Mouse (Mus musculus) embryonic facial prominence, embryonic 10.5 days (tissue): ENCODE measurements around the gene Wdr48. TPM values are rescaled to one million over a fixed set of nuclear protein-coding genes. Genes with fewer than 3 reads are reported as not detected.

Source experiments
- DNase-seq: peaks from one replicate; pipeline ENCODE4 v3.0.0-alpha.2; 2017; ENCODE audit warnings: low spot score
- H3K27ac ChIP-seq: fragments of 300-500 bp; sonication (generic); replicated peaks from 2 replicates; pipeline ENCODE4 v1.5.1; 2016; ENCODE audit warnings: mild to moderate bottlenecking
- H3K27me3 ChIP-seq: fragments of 300-500 bp; sonication (generic); replicated peaks from 2 replicates; pipeline ENCODE4 v1.6.1; 2016; ENCODE audit warnings: low read depth, mild to moderate bottlenecking; ENCODE audit not compliant: poor library complexity, severe bottlenecking
- H3K36me3 ChIP-seq: fragments of 300-500 bp; sonication (generic); replicated peaks from 2 replicates; pipeline ENCODE4 v1.6.1; 2016; ENCODE audit warnings: mild to moderate bottlenecking, moderate library complexity
- H3K4me1 ChIP-seq: fragments of 300-500 bp; sonication (generic); 2 replicates; pipeline ENCODE4 v1.6.1; 2016
- H3K4me3 ChIP-seq: fragments of 300-500 bp; sonication (generic); 2 replicates; pipeline ENCODE4 v1.5.1; 2016; ENCODE audit warnings: mild to moderate bottlenecking, moderate library complexity
- H3K9me3 ChIP-seq: fragments of 300-500 bp; sonication (generic); 2 replicates; pipeline ENCODE4 v1.6.1; 2016; ENCODE audit warnings: mild to moderate bottlenecking
- WGBS: fragments of 180-500 bp; shearing (Covaris S2); methylation state at CpG from one replicate; pipeline ENCODE4 v1.1.7; 2016; 5-methylcytosine and 5-hydroxymethylcytosine counted together
- polyA plus RNA-seq: library from polyadenylated mRNA; unstranded; fragments of >200 nt; fragmentation: Nextera tagmentation; extraction: Ambion mirVana; gene quantifications from 2 replicates; pipeline ENCODE4 v1.2.1, GENCODE M21; 2016

Gene Wdr48
- polyA plus RNA-seq, 1 experiment from 2014 or later = 71.3 TPM

- peaks cover 13% of the 10 kb centered on the region for H3K4me1 ChIP-seq
- WGBS = 9% methylated on average over 21 of the region's 21 CpGs
- H3K27ac ChIP-seq = peak overlapping the region; percentile 60; the same call in 1 of the 2 replicates
- no peaks in the 10 kb centered on the region for H3K36me3 ChIP-seq
- H3K9me3 ChIP-seq = no peaks in the 10 kb centered on the region
- peak; percentile 89 for DNase-seq
- H3K27me3 ChIP-seq = peaks cover 26% of the 10 kb centered on the region
- H3K4me3 ChIP-seq = peak overlapping the region; percentile 43
Observed at GRCm38 (mm10) chr9:119962987-119963667, 68.4 kb downstream of the Wdr48 start.

GRCm38 (mm10) chr9:119964206-119964605 is 69.5 kb downstream of the Wdr48 start:
- no peak overlapping the region for H3K4me3 ChIP-seq
- H3K27ac ChIP-seq = no peak overlapping the region
- peaks cover 26% of the 10 kb centered on the region for H3K27me3 ChIP-seq
- DNase-seq = no peak
- peaks cover 13% of the 10 kb centered on the region for H3K4me1 ChIP-seq
- WGBS = 73% methylated on average over 3 of the region's 3 CpGs
- no peaks in the 10 kb centered on the region for H3K36me3 ChIP-seq
- H3K9me3 ChIP-seq = no peaks in the 10 kb centered on the region

DNA sequence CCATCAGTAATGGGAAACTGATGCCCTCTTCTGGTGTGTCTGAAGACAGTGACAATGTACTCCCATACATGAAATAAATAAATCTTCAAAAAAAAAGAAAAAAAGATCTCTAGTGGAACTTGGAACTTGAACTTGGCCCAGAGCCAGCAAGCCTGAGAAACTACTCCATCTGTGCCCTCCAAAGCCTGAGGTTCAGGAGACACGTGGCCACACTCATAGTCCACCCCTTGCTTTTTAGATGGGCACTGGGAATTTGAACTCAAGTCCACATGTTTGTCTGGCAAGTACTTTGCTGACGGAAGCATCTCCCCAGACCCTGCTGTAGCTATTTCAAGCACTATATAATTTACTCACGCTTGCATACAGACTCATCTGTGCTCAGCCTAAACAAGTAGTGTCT is 70.5 kb downstream of the Wdr48 start:
- H3K4me3 ChIP-seq = no peak overlapping the region
- WGBS = 83% methylated on average over 3 of the region's 3 CpGs
- H3K36me3 ChIP-seq = no peaks in the 10 kb centered on the region
- peaks cover 26% of the 10 kb centered on the region for H3K27me3 ChIP-seq
- no peak for DNase-seq
- no peaks in the 10 kb centered on the region for H3K9me3 ChIP-seq
- no peak overlapping the region for H3K27ac ChIP-seq
- peaks cover 16% of the 10 kb centered on the region for H3K4me1 ChIP-seq

DNA sequence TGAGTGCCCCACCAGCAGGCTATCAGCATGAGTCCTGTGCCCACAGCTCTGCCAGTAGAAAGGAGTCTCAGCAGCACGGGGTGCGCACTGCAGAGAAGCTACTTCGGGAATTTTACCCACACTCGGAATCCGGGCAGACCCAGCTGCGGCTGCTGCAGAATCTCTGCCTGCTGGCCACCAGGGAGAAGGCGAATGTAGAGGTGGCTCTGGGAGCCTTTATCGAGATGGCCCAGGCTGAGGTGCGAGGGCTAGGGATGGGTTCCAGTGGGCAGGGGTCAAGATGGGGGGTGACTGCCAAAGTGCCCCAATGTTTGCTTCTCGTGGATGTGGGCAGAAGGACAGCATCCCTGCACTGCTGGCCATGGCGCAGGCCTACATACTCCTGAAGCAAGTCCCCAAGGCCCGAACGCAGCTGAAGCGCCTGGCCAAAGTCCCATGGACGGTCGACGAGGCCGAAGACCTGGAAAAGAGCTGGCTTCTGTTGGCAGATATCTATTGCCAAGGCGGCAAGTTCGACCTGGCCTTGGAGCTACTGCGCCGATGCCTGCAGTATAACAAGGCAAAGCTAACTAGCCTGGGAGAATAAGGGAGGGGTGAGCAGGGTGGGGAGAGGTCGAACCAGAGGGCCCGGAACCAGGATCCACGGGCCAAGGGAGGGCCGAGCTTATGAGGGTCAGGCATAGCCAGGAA is 71.7 kb downstream of the Wdr48 start:
- no peak for DNase-seq
- WGBS = 87% methylated on average over 26 of the region's 26 CpGs
- peaks cover 2% of the 10 kb centered on the region; the same call in 1 of the 2 replicates for H3K36me3 ChIP-seq

GRCm38 (mm10) chr9:119969811-119970210 is 75.1 kb downstream of the Wdr48 start:
- no peak overlapping the region for H3K4me3 ChIP-seq
- no peak overlapping the region for H3K27ac ChIP-seq
- H3K36me3 ChIP-seq = peaks cover 36% of the 10 kb centered on the region
- DNase-seq = no peak
- H3K4me1 ChIP-seq = peaks cover 18% of the 10 kb centered on the region
- WGBS = 85% methylated on average over 7 of the region's 7 CpGs
- H3K9me3 ChIP-seq = no peaks in the 10 kb centered on the region
- no peaks in the 10 kb centered on the region for H3K27me3 ChIP-seq

More for the DNA sequence above, 71.7 kb downstream of the Wdr48 start:
- no peak overlapping the region; the same call in 1 of the 2 replicates for H3K27ac ChIP-seq
- H3K27me3 ChIP-seq = peaks cover 20% of the 10 kb centered on the region
- no peak overlapping the region for H3K4me3 ChIP-seq
- H3K4me1 ChIP-seq = peaks cover 28% of the 10 kb centered on the region
- H3K9me3 ChIP-seq = no peaks in the 10 kb centered on the region

DNA sequence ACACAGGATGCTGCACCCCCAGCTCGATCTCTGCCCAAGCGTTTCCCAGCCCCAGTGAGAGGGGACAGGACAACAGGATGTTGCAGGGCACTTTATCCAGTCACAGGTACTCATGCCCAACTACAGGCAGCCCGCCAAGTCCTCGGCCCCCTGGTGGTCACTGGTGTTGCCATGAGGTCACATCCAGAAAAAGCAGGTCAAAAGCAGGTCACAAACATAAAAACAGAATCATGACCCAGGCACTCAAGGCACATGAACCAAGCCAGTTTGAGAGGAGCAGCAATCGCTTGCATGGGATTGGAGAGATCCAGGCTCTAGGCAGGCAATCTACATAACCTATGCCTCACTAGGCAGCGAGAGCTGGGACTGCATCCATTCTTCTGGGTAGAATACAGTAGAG is 75.5 kb downstream of the Wdr48 start:
- no peaks in the 10 kb centered on the region for H3K27me3 ChIP-seq
- DNase-seq = peak; percentile 65
- H3K27ac ChIP-seq = no peak overlapping the region; the same call in 1 of the 2 replicates

DNA sequence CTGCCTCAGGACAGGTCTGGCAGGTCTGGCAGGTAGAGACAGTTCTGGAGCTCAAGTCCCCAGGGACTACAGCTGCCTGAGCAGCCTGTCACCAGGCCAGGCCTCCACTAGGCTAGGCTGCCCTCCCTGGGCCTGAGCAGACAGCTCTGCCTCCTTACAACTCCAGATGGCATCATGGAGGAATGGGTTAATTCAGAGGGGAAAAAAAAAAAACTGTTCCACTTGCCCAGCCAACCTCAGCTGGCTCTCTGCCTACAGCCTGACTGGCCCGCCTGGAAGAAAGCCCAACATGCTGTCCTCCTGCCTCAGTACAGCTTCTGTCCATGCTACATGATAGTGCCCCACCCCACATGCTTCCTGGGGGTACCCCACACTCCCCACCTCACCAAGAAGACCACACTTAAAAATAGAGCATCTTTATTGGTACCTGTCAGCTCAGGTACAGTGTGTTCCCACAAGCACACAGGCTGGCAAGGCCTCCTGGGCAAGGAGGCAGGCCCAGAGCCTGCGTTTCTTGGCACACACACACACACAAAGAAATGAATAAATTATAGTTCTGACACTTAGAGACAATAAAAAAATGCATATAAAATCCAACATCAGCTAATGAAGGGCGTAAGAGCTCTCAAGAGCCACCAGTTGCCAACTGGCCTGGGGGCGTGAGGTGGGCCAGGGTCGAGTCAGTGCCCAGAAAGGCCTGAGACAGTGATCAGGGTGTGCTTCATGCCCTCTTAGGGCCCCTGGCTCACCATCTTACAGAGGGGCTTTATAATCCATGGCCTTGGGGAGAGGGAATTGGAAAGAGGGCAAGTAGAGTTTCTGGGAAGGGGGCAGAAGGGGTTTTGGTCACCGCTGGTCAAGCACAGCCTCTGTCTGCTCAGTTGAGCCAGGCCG is 76.3 kb downstream of the Wdr48 start:
- Histone ChIP-seq H3K4me1 (peaks cover 18% of the 10 kb centered on the region), H3K27ac (no peak overlapping the region; the same call in 1 of the 2 replicates), H3K9me3 (no peaks in the 10 kb centered on the region), H3K36me3 (peaks cover 43% of the 10 kb centered on the region), H3K27me3 (no peaks in the 10 kb centered on the region), H3K4me3 (no peak overlapping the region)
- 87% methylated on average over 7 of the region's 7 CpGs for WGBS
- no peak for DNase-seq

More for the DNA sequence above, 75.5 kb downstream of the Wdr48 start:
- WGBS = 48% methylated on average over 6 of the region's 6 CpGs
- no peak overlapping the region for H3K4me3 ChIP-seq
- H3K4me1 ChIP-seq = peaks cover 18% of the 10 kb centered on the region
- peaks cover 40% of the 10 kb centered on the region for H3K36me3 ChIP-seq
- no peaks in the 10 kb centered on the region for H3K9me3 ChIP-seq

DNA sequence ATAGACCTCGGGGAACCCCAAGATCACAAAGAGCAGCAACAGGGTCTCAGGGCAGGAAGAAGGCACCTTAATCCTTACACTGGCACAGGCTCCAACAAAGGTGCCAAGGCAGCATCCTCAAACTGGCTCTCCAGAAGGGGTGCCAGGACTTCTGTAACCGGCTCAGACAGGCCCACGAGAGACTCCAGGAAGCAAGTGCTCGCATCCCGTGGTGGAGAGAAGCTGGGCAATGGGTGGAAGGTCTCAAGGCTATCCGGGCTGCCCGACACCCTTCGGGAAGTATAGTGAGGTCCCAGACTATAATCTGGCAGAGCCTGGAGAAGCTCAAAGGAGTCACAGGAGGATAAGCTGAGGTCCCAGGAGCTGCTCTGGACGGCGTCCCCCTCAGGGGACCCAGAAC is 77.5 kb downstream of the Wdr48 start:
- no peaks in the 10 kb centered on the region for H3K9me3 ChIP-seq
- no peaks in the 10 kb centered on the region for H3K27me3 ChIP-seq
- no peak overlapping the region for H3K27ac ChIP-seq
- 93% methylated on average over 10 of the region's 10 CpGs for WGBS
- H3K36me3 ChIP-seq = peaks cover 49% of the 10 kb centered on the region
- H3K4me1 ChIP-seq = peaks cover 26% of the 10 kb centered on the region
- DNase-seq = no peak
- no peak overlapping the region for H3K4me3 ChIP-seq

DNA sequence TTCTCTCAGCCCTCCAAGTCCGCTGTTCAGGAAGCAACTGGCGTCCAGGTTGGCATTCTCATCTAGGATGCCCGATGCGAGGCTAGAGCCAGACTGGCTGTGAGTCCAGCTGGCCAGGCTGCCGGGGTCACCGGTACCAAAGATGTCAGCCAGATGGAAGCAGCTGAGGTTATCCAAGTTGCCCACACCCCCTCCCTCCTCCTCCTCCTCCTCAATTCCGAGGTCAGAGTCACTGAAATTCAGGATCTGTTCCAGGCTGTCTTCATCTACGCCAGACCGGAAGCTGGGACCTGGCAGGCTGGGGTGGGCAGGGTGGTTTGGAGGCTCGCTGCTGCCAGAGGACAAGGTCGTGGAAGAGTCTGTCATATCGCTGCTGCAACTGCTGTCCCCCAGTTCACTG is 77.9 kb downstream of the Wdr48 start:
- H3K27ac ChIP-seq = no peak overlapping the region
- peaks cover 49% of the 10 kb centered on the region for H3K36me3 ChIP-seq
- WGBS = 88% methylated on average over 12 of the region's 12 CpGs
- H3K4me3 ChIP-seq = no peak overlapping the region
- H3K27me3 ChIP-seq = no peaks in the 10 kb centered on the region
- DNase-seq = no peak
- H3K9me3 ChIP-seq = no peaks in the 10 kb centered on the region
- peaks cover 30% of the 10 kb centered on the region for H3K4me1 ChIP-seq

DNA sequence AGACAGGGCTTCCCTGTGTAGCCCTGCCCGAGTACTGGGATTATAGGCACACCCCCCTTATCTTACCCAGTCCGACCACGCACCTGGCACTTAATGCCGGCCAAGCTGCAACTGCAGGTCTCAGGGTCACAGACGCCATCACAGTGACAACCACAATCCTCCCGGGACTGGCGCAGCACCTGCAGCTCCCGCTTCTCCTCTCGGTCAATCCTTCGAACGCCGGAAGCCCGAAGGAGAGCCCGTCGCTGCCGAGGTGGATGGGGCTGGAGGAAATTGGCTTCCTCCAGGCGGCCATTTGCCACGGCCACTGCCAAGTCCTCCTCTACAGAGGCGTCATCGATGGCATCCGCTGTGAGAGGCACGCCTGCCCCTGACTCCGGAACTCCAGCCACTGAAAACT is 78.6 kb downstream of the Wdr48 start:
- Histone ChIP-seq H3K36me3 (peaks cover 49% of the 10 kb centered on the region), H3K4me3 (no peak overlapping the region), H3K4me1 (peaks cover 37% of the 10 kb centered on the region), H3K27me3 (no peaks in the 10 kb centered on the region), H3K27ac (no peak overlapping the region), H3K9me3 (no peaks in the 10 kb centered on the region)
- no peak for DNase-seq
- 95% methylated on average over 23 of the region's 23 CpGs for WGBS

DNA sequence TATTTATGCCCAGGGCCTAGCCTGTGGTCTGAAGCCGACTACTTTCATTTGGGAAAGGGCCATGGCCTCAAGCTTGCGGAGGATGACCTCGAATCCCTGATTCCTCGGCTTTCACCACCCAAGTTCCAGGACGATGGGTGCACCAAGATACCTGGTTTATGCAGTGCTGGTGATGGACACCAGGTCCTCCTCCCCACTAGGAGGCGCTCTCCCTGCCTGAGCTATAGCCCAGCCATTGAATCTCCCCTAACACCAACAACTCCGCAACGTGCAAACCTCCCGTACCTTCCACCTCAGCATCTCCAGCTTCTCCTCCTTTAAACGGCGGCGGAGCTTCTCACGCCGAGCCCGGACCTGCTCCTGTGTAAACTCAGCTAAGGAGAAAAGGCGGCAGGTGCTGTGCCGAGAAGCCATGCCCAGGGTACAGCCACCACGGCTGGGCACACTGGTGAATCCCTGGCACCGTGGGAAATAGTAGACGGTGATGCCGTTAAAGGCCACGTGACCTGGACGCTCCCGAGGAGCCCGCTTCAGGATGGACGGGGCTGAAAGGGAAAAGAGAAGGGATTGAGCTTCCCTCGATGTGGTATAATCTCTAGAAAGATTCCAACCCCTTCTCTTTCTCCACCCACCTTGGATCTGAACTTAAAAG is 79.3 kb downstream of the Wdr48 start:
- Histone ChIP-seq H3K27me3 (no peaks in the 10 kb centered on the region), H3K27ac (no peak overlapping the region), H3K4me1 (peaks cover 44% of the 10 kb centered on the region), H3K4me3 (no peak overlapping the region), H3K9me3 (no peaks in the 10 kb centered on the region), H3K36me3 (peaks cover 49% of the 10 kb centered on the region)
- DNase-seq = peak; percentile 26
- 92% methylated on average over 27 of the region's 27 CpGs for WGBS

DNA sequence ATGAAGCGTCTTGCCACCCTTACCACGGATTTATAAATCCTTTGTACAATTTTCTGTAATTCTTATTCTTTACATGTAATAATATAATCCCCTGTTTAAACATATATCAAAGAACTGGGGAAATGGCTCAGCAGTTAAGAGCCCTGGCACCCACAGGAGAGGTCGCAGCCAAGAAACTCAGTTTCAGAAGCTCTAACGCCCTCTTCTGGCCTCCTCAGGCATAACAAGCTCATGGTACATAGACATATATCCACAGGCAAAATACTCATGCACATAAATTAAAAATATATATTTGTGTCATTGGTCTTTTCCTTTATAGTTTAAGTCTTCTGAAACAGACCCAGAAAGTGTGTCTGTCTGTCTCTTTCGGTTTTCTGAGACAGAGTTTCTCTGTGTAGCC is 79.9 kb downstream of the Wdr48 start:
- DNase-seq = no peak
- H3K4me3 ChIP-seq = no peak overlapping the region
- H3K27me3 ChIP-seq = no peaks in the 10 kb centered on the region
- H3K9me3 ChIP-seq = no peaks in the 10 kb centered on the region
- peaks cover 49% of the 10 kb centered on the region for H3K36me3 ChIP-seq
- H3K4me1 ChIP-seq = peaks cover 51% of the 10 kb centered on the region
- 83% methylated on average over 5 of the region's 5 CpGs for WGBS
- no peak overlapping the region for H3K27ac ChIP-seq
